Mouse (Mus musculus) erythroblast, embryonic 14.5 days (primary cell): ENCODE results near the gene Oaz1.

ENCODE experiments used
- GATA1 ChIP-seq: IDR thresholded peaks from 2 replicates; pipeline ENCODE4 v1.6.1; 2012; ENCODE audit warnings: low read length, inconsistent platforms, mixed read lengths
- TAL1 ChIP-seq: IDR thresholded peaks from 3 replicates; pipeline ENCODE4 v1.6.1; 2012; ENCODE audit warnings: low read length, inconsistent platforms, mixed read lengths

GRCm38 (mm10) chr10:80824827-80825226 lies 1.6 kb upstream of the Oaz1 start:
- TF ChIP-seq GATA1 (no peak), TAL1 (no peak)
